Mouse (Mus musculus) ES-Bruce4 (cell line): Measurements from ENCODE around the gene Mapk1ip1l.

Experiments
- CTCF ChIP-seq: IDR thresholded peaks from one replicate; pipeline ENCODE4 v1.8.1; 2011; ENCODE audit warnings: low read depth, low read length
- EP300 ChIP-seq: IDR thresholded peaks from 2 replicates; pipeline ENCODE4 v1.6.1; 2011; ENCODE audit warnings: low read depth, low read length; ENCODE audit not compliant: insufficient read depth
- POLR2A ChIP-seq: IDR thresholded peaks from one replicate; pipeline ENCODE4 v1.8.1; 2011; ENCODE audit warnings: low read length; ENCODE audit not compliant: insufficient read depth

GRCm38 (mm10) chr14:47305933-47306332, 7.9 kb downstream of the Mapk1ip1l start:
- TF ChIP-seq CTCF (no peak), POLR2A (no peak), EP300 (no peak)
